Comparison of ENCODE assay signal across 8 mouse cellular contexts in genomic region chr11:109473171-109474085, GRCm38 (mm10). TPM values are rescaled to one million over a fixed set of nuclear protein-coding genes. Genes with fewer than 3 reads are reported as not detected.
DNase-seq lines count a peak whose midpoint lies in the region; ATAC-seq lines count a peak whose summit lies in the region.

Gene Arsg (plus strand): TSS chr11:109473374.
Gene Slc16a6 (minus strand): TSS chr11:109473598.

- H3K27ac ChIP-seq in hindbrain, embryonic 11.5 days (ENCODE audit: low read depth, low read length): peak within 1 kb of the TSS; percentile 89

- H3K4me1 ChIP-seq in hindbrain, embryonic 11.5 days (replicated peaks; ENCODE audit: control insufficient read depth, insufficient read depth, low read length): peaks cover 4% of the 10 kb centered on the region; the same call in 1 of the 2 replicates

- WGBS in hindbrain, embryonic 11.5 days: under 1% methylated on average over 90 of the region's 111 CpGs

- H3K9me3 ChIP-seq in hindbrain, embryonic 11.5 days (ENCODE audit: control insufficient read depth, low read length): no peaks in the 10 kb centered on the region

- peak; percentile 80 for ATAC-seq in hindbrain, embryonic 11.5 days (ENCODE audit: low FRiP score)

- H3K9ac ChIP-seq in hindbrain, embryonic 11.5 days (ENCODE audit: low read depth, low read length): peak within 1 kb of the TSS; percentile 73

- no peaks in the 10 kb centered on the region for H3K36me3 ChIP-seq in hindbrain, embryonic 11.5 days (ENCODE audit: control insufficient read depth, insufficient read depth, low read length)

- peak within 1 kb of the TSS; percentile 83 for H3K4me2 ChIP-seq in hindbrain, embryonic 11.5 days (replicated peaks; ENCODE audit: low read depth, low read length)

- DNase-seq in Muller cell, postnatal 12 days (ENCODE audit: inconsistent ontology term): peak; percentile 94
- DNase-seq in cerebellum, adult 9-10 months: peak; percentile 88
- peak; percentile 79 to 88 for DNase-seq in frontal cortex, adult 2 months (ENCODE audit: extremely low spot score in 1 of 2, low spot score in 1 of 2)
- DNase-seq in hindbrain, embryonic 11.5 days (ENCODE audit: low spot score): peak; percentile 93
- DNase-seq in layer of hippocampus, postnatal 14 days (ENCODE audit: low spot score in 2 of 2): peak; percentile 82 to 83
- DNase-seq in lung, postnatal 10 days: peak; percentile 79
- DNase-seq in ovary, postnatal 14 days (ENCODE audit: low spot score): peak; percentile 55
- peak; percentile 93 to 95 for DNase-seq in thymus, postnatal 10 days (ENCODE audit: low spot score in 2 of 2)

- H3K27me3 ChIP-seq in hindbrain, embryonic 11.5 days (ENCODE audit: control insufficient read depth, insufficient read depth, low read length): no peaks in the 10 kb centered on the region

- H3K4me3 ChIP-seq in hindbrain, embryonic 11.5 days (ENCODE audit: low read depth, low read length): peak within 1 kb of the TSS; percentile 82

RNA-seq across cellular contexts. Expression of gene Arsg, which starts in this region (rescaled TPM):
- 13.5 and 17.2 TPM in 2 replicates for polyA plus RNA-seq in frontal cortex, adult 2 months (2012; rRNA removed)
- 3.1 and 4.2 TPM in 2 replicates for polyA plus RNA-seq in hindbrain, embryonic 11.5 days (2014; fragmentation: Nextera tagmentation; extraction: Ambion mirVana)
- total RNA-seq in layer of hippocampus, postnatal 14 days (2021): 10 to 100 TPM; 10.4 to 11.2 TPM

RNA-seq across cellular contexts. Expression of gene Slc16a6, which starts in this region (rescaled TPM):
- 7.4 and 9.0 TPM in 2 replicates for polyA plus RNA-seq in frontal cortex, adult 2 months (2012; rRNA removed)
- 4.6 and 6.0 TPM in 2 replicates for polyA plus RNA-seq in hindbrain, embryonic 11.5 days (2014; fragmentation: Nextera tagmentation; extraction: Ambion mirVana)
- 10 to 100 TPM in 1 of 2 experiments, 1 to 10 TPM in 1; 9.6 to 12.1 TPM for total RNA-seq in layer of hippocampus, postnatal 14 days (2021)

Comparison
In these comparisons a context has a peak if more than half of its experiments do, and no peak if none do; other contexts are left out.
1. Peak in every context shown above with its lines: DNase-seq, ATAC-seq, H3K4me3 ChIP-seq and H3K27ac ChIP-seq.